Mouse (Mus musculus): ENCODE results near the gene Tmem63b.
"Not testable (repeated sequence)": the region's sequence is repeated elsewhere in the genome, so short reads cannot be mapped to it uniquely, and the experiment has no call there.

DNA sequence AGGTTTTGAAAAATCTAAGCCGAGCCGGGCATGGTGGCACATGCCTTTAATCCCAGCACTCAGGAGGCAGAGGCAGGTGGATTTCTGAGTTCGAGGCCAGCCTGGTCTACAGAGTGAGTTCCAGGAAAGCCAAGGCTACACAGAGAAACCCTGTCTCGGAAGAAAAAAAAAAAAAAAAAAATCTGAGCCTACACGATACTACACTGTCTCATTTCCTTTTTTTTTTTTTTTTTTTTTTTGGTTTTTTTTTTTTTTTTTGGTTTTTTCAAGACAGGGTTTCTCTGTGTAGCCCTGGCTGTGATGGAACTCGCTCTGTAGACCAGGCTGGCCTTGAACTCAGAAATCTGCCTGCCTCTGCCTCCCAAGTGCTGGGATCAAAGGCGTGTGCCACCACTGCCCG is 63.3 kb downstream of the Tmem63b start:
- not testable (repeated sequence) for TF ChIP-seq EP300 (optimal IDR thresholded peaks at IDR 0.05); CTCF (IDR thresholded peaks at IDR 0.05; ENCODE audit: low read depth)

Measured in stomach, postnatal 0 days (tissue).